Mouse (Mus musculus) liver, adult 2 months (tissue): ENCODE data around the gene Arhgef18. TPM values are rescaled to one million over a fixed set of nuclear protein-coding genes. Genes with fewer than 3 reads are reported as not detected.

Experiments used
- DNase-seq: peaks from one replicate; pipeline ENCODE4 v3.0.0-alpha.2; 2011; ENCODE audit warnings: low read depth, low spot score; ENCODE audit errors: extremely low read depth
- H3K27ac ChIP-seq: fragments of 200-500 bp; replicated peaks from 2 replicates; pipeline ENCODE4 v1.5.1; 2012; ENCODE audit warnings: low read depth, mild to moderate bottlenecking, control low read depth, inconsistent platforms, low read length; ENCODE audit not compliant: insufficient read depth
- H3K27me3 ChIP-seq: fragments of 200-500 bp; 2 replicates; pipeline ENCODE4 v1.6.1; 2012; ENCODE audit warnings: mild to moderate bottlenecking, moderate library complexity, low read length, inconsistent platforms; ENCODE audit not compliant: control insufficient read depth, insufficient read depth
- H3K36me3 ChIP-seq: fragments of 200-500 bp; 2 replicates; pipeline ENCODE4 v1.6.1; 2012; ENCODE audit warnings: low read length, inconsistent platforms; ENCODE audit not compliant: control insufficient read depth, insufficient read depth
- H3K4me1 ChIP-seq: fragments of 200-500 bp; 2 replicates; pipeline ENCODE4 v1.6.1; 2011; ENCODE audit warnings: low read length; ENCODE audit not compliant: control insufficient read depth, insufficient read depth
- H3K4me3 ChIP-seq: fragments of 200-500 bp; 2 replicates; pipeline ENCODE4 v1.5.1; 2011; ENCODE audit warnings: low read depth, mild to moderate bottlenecking, control low read depth, low read length, moderate library complexity; ENCODE audit not compliant: insufficient read depth
- H3K79me2 ChIP-seq: fragments of 200-500 bp; 2 replicates; pipeline ENCODE4 v1.6.1; 2012; ENCODE audit warnings: inconsistent platforms, mild to moderate bottlenecking, low read length, moderate library complexity; ENCODE audit not compliant: control insufficient read depth, insufficient read depth
- H3K9ac ChIP-seq: fragments of 200-500 bp; 2 replicates; pipeline ENCODE4 v1.6.1; 2012; ENCODE audit warnings: low read depth, mild to moderate bottlenecking, control low read depth, inconsistent platforms, low read length
- CTCF ChIP-seq: fragments of 200-500 bp; IDR thresholded peaks from 2 replicates; pipeline ENCODE4 v1.5.1; 2011; ENCODE audit warnings: low read depth, low read length, control low read depth
- POLR2A ChIP-seq: fragments of 200-500 bp; IDR thresholded peaks from 2 replicates; pipeline ENCODE4 v1.6.1; 2011; ENCODE audit warnings: low read length, control low read depth; ENCODE audit not compliant: insufficient read depth; ENCODE audit errors: extremely low read depth
- whole genome bisulfite sequencing: fragments of 180-500 bp; shearing (Covaris S2); methylation state at CpG from one replicate; pipeline ENCODE4 v1.1.7; 2018; 5-methylcytosine and 5-hydroxymethylcytosine counted together
- polyA plus RNA-seq: library from polyadenylated mRNA; depleted of rRNA; stranded (reverse); fragments of >200 nt; gene quantifications from 2 replicates; pipeline ENCODE4 v1.2.3, GENCODE M21; 2012
- total RNA-seq: library from RNA; depleted of rRNA; stranded (reverse); fragments of >200 nt; gene quantifications from 2 replicates; pipeline ENCODE4 v1.2.3, GENCODE M21; 2014

Gene Arhgef18
- total and polyA plus RNA-seq, 2 experiments = 9.7 to 15.6 TPM

DNA sequence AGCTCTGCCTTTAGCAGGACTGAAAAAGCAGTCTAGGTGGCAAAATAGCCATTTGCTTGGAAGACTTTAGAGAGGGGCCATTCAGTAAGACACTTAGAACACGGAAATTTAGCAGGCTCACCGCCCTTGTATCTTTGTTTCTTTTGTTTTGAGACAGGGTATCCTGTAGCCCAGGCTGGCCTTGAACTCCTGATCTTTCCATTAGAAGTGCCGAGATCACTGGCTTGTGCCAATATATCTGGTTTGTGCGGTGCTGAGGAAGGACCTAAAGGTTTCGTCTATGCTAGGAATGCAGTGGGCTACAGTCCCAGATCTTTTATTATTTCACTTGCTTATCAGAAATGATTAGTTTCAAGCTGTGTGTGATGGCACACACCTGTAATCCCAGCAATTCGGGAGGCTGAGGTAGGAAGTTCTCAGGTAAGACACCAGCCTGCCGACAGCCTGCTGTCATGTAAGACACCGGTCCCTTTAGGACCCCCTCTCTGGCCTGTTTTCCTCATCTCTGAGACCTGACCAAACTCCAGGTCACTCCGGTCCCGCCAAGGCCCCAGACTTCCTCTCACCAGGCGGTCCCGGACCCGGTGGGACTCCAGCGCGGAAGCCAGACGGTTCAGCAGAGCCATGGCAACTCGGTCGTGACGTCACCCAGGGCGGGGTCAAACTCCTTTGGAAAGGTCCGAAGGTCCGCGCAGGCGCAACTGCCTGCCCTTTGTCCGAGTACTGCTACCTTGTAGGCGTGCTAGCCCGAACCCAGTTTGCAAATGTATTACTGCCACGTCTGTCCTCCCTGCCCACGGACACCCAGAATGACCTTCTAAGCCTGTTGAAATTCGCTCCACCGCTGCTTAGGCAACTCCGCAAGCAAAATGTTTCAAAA, 74.4 kb downstream of the Arhgef18 start, which contains the start of gene Pex11g:
Pex11g (minus strand) TSS at position 675 of the 880 bp plus-strand sequence.
- H3K27me3 ChIP-seq = no peaks in the 10 kb centered on the region
- H3K36me3 ChIP-seq = 0 out of 2 replicates have a peak, but pooled peaks cover 2% of the 10 kb centered on the region
- WGBS = 2% methylated on average over 32 of the region's 32 CpGs
- peaks cover 38% of the 10 kb centered on the region for H3K4me1 ChIP-seq
- peak; percentile 99 for DNase-seq
- H3K4me3 ChIP-seq = peak within 1 kb of the TSS; percentile 78
- H3K27ac ChIP-seq = peak within 1 kb of the TSS; percentile 99
- peak; percentile 95 for TF ChIP-seq POLR2A
- no peak for TF ChIP-seq CTCF
- peaks cover 4% of the 10 kb centered on the region; the same call in 1 of the 2 replicates for H3K79me2 ChIP-seq
- peak within 1 kb of the TSS; percentile 92 for H3K9ac ChIP-seq

DNA sequence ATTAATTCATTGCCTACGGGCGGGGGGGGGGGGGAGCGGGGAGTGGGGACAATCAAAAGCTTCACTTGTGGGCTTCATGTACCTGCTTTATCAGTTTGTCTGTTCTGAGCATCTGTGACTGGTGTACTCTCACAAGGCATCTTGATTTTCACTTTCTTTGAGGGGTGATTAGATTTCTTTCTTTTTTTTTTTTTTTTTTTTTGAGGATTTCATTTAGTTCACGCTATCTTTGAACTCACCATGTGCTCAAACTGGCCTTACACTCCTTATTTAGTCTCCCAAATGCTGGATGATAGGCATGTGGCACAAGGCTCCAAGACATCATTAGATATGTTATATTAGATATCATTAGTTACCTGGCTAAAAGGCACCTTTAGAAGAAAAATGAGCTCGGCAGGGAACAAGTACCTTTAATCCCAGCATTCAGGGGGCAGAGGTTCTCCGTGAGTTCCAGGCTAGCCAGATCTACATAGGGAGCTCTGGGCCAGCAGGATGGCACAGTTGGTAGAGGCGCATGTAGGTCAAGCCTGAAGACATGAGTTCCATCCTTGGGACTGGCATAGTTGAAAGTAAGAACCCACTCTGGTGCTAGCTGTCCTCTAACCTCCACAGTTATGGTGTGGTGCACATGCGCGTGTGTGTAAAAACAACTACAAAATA, 75.2 kb downstream of the Arhgef18 start:
- peak overlapping the region; percentile 78; the same call in 1 of the 2 replicates for H3K4me3 ChIP-seq

DNA sequence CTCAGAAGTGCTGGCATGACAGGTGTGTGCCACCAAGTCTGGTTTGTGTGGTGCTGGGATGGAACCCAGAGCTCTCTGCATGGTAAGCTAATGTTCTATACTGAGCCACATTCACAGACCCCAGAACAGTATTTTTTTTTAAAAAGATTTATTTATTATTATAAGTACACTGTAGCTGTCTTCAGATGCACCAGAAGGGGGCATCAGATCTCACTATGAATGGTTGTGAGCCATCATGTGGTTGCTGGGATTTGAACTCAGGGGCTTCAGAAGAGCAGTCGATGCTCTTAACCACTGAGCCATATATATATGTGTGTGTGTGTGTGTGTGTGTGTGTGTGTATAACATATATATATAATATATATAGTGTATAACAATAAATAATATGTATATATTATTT, 76.0 kb downstream of the Arhgef18 start:
- 93% methylated on average over 1 of the region's 1 CpGs for WGBS
- no peak for DNase-seq
- Histone ChIP-seq H3K36me3 (0 out of 2 replicates have a peak, but pooled peaks cover 2% of the 10 kb centered on the region), H3K27me3 (no peaks in the 10 kb centered on the region), H3K4me1 (peaks cover 27% of the 10 kb centered on the region), H3K27ac (peak overlapping the region; percentile 98), H3K79me2 (peaks cover 4% of the 10 kb centered on the region; the same call in 1 of the 2 replicates), H3K9ac (no peak overlapping the region), H3K4me3 (no peak overlapping the region)
- TF ChIP-seq POLR2A = no peak
- no peak for TF ChIP-seq CTCF

More for the DNA sequence above, 75.2 kb downstream of the Arhgef18 start:
- TF ChIP-seq POLR2A (no peak), CTCF (no peak)
- peak; percentile 58 for DNase-seq
- peaks cover 31% of the 10 kb centered on the region for H3K4me1 ChIP-seq
- 31% methylated on average over 9 of the region's 9 CpGs for WGBS
- peak overlapping the region; percentile 98 for H3K27ac ChIP-seq
- peak overlapping the region; percentile 41; the same call in 1 of the 2 replicates for H3K9ac ChIP-seq
- H3K79me2 ChIP-seq = peaks cover 4% of the 10 kb centered on the region; the same call in 1 of the 2 replicates
- no peaks in the 10 kb centered on the region for H3K27me3 ChIP-seq
- 0 out of 2 replicates have a peak, but pooled peaks cover 2% of the 10 kb centered on the region for H3K36me3 ChIP-seq

DNA sequence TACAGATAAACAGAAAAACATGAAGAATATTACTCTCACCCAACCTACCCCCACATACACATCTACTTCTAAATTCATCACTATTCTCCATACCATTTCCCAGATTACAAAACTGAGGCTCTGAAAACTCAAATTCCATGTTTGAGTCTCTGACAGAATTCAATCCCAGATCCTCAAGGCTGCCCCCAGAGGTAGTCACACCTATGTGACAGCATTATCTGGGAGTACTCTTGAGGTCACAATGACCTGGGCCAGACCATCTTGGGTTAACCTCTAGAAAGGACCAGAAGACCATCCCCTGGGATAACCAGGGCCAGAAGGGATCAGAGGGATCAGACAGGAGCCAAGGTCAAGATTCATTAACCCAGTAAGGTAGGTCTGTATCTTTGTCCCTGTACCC, 77.8 kb downstream of the Arhgef18 start, which contains the start of gene Tex45:
Tex45 (plus strand) TSS at position 301 of the 400 bp plus-strand sequence.
- Histone ChIP-seq H3K9ac (no peak within 1 kb of the TSS), H3K27ac (no peak within 1 kb of the TSS), H3K79me2 (peaks cover 4% of the 10 kb centered on the region; the same call in 1 of the 2 replicates), H3K36me3 (no peaks in the 10 kb centered on the region), H3K4me3 (no peak within 1 kb of the TSS), H3K4me1 (peaks cover 21% of the 10 kb centered on the region), H3K27me3 (no peaks in the 10 kb centered on the region)
- DNase-seq = no peak
- TF ChIP-seq CTCF = no peak

DNA sequence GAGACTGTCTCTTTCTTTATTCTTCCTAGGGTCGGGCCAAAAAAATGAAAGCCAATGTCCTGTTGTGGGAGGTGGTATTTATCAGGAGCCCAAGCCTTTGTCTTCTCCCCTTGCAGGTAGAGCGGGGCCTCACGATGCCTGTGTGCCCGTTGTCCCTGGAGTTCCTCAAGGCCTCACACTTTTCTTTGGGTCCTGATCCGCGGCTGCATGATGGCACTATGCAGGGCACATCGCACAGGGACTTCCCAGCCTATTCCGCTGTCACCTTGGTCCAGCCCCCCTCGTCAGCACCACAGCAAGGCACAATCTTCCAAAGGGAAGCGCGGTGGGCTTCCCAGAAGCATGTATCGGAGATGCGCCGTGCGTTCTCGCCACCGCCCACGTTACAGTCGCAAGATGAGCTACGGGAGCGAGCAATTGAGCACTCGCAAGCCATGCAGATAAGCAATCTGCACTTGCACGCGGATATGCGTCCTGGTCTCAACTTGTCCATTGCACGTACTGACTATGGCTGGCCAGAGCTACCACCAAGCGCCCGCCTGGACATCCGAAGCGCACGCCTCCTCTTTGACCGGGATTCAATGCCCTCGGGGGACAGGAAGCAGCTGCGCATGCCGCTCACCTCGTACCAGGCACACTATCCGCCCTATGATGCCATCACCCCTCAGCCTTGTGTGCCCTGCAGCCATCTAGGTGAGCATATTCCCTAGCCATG, 83.1 kb downstream of the Arhgef18 start:
- H3K9ac ChIP-seq = no peak overlapping the region
- H3K27ac ChIP-seq = no peak overlapping the region
- no peaks in the 10 kb centered on the region for H3K36me3 ChIP-seq
- peaks cover 4% of the 10 kb centered on the region; the same call in 1 of the 2 replicates for H3K4me1 ChIP-seq
- WGBS = 49% methylated on average over 37 of the region's 37 CpGs
- H3K4me3 ChIP-seq = no peak overlapping the region
- H3K27me3 ChIP-seq = no peaks in the 10 kb centered on the region
- H3K79me2 ChIP-seq = no peaks in the 10 kb centered on the region
- no peak for TF ChIP-seq POLR2A
- TF ChIP-seq CTCF = no peak
- DNase-seq = no peak
